Mouse (Mus musculus) lung, embryonic 16.5 days (tissue): ENCODE results near the gene Mzf1. TPM values are rescaled to one million over a fixed set of nuclear protein-coding genes. Genes with fewer than 3 reads are reported as not detected.

Experiments
- ATAC-seq: fragments of 200-750 bp; cut with Nextera tagmentation; 2 replicates; pipeline ENCODE4 v1.8.0; 2017; ENCODE audit warnings: low read depth, mild to moderate bottlenecking, moderate library complexity
- H3K27ac ChIP-seq: fragments of 300-500 bp; sonication (generic); 2 replicates; pipeline ENCODE4 v1.5.1; 2014; ENCODE audit warnings: mild to moderate bottlenecking, control low read depth, low read length
- H3K27me3 ChIP-seq: fragments of 300-500 bp; sonication (generic); 2 replicates; pipeline ENCODE4 v1.6.1; 2014; ENCODE audit warnings: low read depth, low read length, mixed read lengths; ENCODE audit not compliant: control insufficient read depth, insufficient read depth
- H3K36me3 ChIP-seq: fragments of 300-500 bp; sonication (generic); 2 replicates; pipeline ENCODE4 v1.6.1; 2014; ENCODE audit warnings: low read length; ENCODE audit not compliant: control insufficient read depth, insufficient read depth
- H3K4me1 ChIP-seq: fragments of 300-500 bp; sonication (generic); replicated peaks from 2 replicates; pipeline ENCODE4 v1.6.1; 2014; ENCODE audit warnings: low read length, mixed read lengths; ENCODE audit not compliant: control insufficient read depth, insufficient read depth
- H3K4me2 ChIP-seq: fragments of 300-500 bp; sonication (generic); 2 replicates; pipeline ENCODE4 v1.6.1; 2014; ENCODE audit warnings: low read depth, low read length, control low read depth
- H3K4me3 ChIP-seq: fragments of 300-500 bp; sonication (generic); 2 replicates; pipeline ENCODE4 v1.5.1; 2014; ENCODE audit warnings: mild to moderate bottlenecking, low read length, control low read depth
- H3K9ac ChIP-seq: fragments of 300-500 bp; sonication (generic); 2 replicates; pipeline ENCODE4 v1.6.1; 2014; ENCODE audit warnings: low read length, control low read depth
- H3K9me3 ChIP-seq: fragments of 300-500 bp; sonication (generic); 2 replicates; pipeline ENCODE4 v1.6.1; 2016; ENCODE audit warnings: low read length; ENCODE audit not compliant: control insufficient read depth
- WGBS: fragments of 180-500 bp; shearing (Covaris S2); extraction: QIAGEN DNeasy Blood & Tissue Kit; methylation state at CpG from one replicate; pipeline ENCODE4 v1.1.7; 2014; 5-methylcytosine and 5-hydroxymethylcytosine counted together
- polyA plus RNA-seq: library from polyadenylated mRNA; unstranded; fragments of >200 nt; fragmentation: Nextera tagmentation; extraction: Ambion mirVana; gene quantifications from 2 replicates; pipeline ENCODE4 v1.2.1, GENCODE M21; 2015

The Mzf1 gene
- polyA plus RNA-seq, 1 experiment from 2014 or later, result 4.2 TPM

DNA sequence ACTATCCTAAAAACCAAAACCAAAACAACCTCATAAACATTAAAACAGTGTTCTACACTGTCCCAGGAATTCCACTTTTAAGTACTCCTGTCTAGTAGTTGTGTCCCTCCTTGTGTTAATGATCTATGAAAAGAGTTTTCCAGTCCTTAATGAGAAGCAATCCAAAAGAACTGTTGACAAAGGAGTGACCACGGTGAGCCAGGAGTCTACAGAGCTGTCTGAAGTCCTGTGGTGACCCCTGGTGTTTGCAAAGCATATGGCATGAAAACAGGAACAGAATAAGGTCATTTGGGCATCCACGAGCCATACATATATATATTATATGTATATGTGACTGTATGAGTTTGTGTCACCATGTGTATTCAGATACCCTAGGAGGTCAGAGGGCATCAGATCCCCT is 8.5 kb downstream of the Mzf1 start:
- 1% methylated on average over 2 of the region's 2 CpGs for WGBS
- H3K9ac ChIP-seq, result no peak overlapping the region
- ATAC-seq, result peak; percentile 68

DNA sequence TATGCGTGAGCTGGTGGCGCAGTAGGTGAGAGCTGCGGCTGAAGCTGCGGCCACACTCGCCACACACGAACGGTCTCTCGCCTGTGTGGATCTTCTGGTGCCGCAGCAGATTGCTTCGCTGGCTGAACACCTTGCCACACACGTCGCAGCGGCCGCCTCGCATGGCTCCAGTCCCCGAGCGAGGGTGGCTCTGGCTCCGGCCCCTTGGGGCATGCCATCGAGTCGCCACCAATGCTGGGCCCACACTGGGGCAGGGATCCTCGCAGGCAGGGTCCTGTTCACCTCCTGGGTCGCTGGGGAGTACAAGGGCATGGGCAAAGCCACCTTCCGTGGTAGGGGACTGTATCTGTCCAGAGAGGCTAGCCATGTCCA is 10.3 kb downstream of the Mzf1 start:
- Histone ChIP-seq H3K4me3 (peak overlapping the region; percentile 55), H3K27ac (no peak overlapping the region), H3K27me3 (peaks cover 33% of the 10 kb centered on the region), H3K4me1 (peaks cover 14% of the 10 kb centered on the region), H3K9me3 (peaks cover 8% of the 10 kb centered on the region), H3K9ac (peak overlapping the region; percentile 65), H3K4me2 (peak overlapping the region; percentile 93), H3K36me3 (no peaks in the 10 kb centered on the region)
- ATAC-seq, result peak; percentile 8; the same call in 1 of the 2 replicates
- WGBS, result 3% methylated on average over 23 of the region's 23 CpGs

More for the DNA sequence above, 8.5 kb downstream of the Mzf1 start:
- Histone ChIP-seq H3K36me3 (no peaks in the 10 kb centered on the region), H3K4me2 (no peak overlapping the region), H3K27me3 (peaks cover 33% of the 10 kb centered on the region), H3K9me3 (peaks cover 8% of the 10 kb centered on the region), H3K4me3 (no peak overlapping the region), H3K4me1 (peaks cover 13% of the 10 kb centered on the region), H3K27ac (no peak overlapping the region)

DNA sequence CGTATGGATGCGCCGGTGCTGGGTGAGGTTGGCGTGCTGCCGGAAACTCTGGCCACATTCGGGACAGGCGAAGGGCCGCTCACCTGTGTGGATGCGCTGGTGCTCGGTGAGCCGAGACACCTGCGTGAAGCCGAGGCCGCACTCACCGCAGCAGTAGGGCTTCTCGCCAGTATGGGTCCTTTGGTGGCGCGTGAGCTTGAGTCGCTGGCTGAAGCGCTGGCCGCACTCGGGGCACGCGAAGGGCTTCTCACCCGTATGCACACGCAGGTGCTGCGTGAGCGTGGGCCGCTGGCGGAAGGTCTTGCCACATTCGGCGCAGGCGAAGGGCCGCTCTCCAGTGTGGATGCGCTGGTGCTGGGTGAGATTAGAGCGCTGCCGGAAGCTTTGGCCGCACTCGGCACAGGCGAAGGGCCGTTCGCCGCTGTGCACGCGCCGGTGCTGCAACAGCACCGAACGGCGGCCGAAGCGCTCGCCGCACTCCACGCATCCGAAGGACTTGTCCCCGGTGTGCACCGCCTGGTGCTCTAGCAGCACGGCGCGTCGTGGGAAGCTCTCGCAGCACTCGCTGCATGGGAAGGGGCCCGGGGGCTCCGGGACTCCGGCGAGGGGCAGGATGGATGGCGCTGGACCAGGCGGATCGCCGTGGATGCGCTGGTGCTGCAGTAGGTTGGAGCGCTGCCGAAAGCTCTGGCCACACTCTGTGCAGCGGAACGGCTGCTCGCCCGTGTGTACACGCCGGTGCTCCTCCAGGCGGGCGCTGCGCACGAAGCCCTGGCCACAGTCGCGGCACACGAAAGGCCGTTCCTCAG is 10.9 kb downstream of the Mzf1 start:
- 6% methylated on average over 88 of the region's 88 CpGs for WGBS
- peak; percentile 21 for ATAC-seq
- peak overlapping the region; percentile 65 for H3K9ac ChIP-seq

DNA sequence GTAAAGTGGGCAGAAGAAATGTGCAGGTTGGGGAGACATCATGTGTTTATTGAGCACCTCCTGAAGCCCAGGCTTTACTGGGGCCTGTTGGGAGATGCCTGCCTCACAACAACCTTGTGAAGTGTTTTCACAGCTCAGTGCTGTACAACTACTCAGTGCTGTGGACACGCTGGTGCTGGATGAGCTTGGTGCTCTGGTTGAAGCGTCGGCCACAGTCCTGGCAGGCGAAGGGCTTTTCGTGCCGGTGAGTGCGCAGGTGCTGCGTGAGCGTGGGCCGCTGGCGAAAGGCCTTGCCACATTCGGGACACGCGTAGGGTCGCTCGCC is 11.5 kb downstream of the Mzf1 start:
- peak overlapping the region; percentile 65; the same call in 1 of the 2 replicates for H3K9ac ChIP-seq
- peak overlapping the region; percentile 55; the same call in 1 of the 2 replicates for H3K4me3 ChIP-seq
- H3K36me3 ChIP-seq, result no peaks in the 10 kb centered on the region
- peaks cover 20% of the 10 kb centered on the region for H3K4me1 ChIP-seq
- H3K9me3 ChIP-seq, result peaks cover 8% of the 10 kb centered on the region
- no peak overlapping the region for H3K27ac ChIP-seq
- no peak for ATAC-seq
- WGBS, result 46% methylated on average over 16 of the region's 16 CpGs
- peaks cover 33% of the 10 kb centered on the region for H3K27me3 ChIP-seq
- peak overlapping the region; percentile 93; the same call in 1 of the 2 replicates for H3K4me2 ChIP-seq

More for the DNA sequence above, 10.9 kb downstream of the Mzf1 start:
- H3K4me3 ChIP-seq, result peak overlapping the region; percentile 55
- peaks cover 20% of the 10 kb centered on the region for H3K4me1 ChIP-seq
- H3K27ac ChIP-seq, result no peak overlapping the region
- peaks cover 8% of the 10 kb centered on the region for H3K9me3 ChIP-seq
- peak overlapping the region; percentile 93 for H3K4me2 ChIP-seq
- H3K36me3 ChIP-seq, result no peaks in the 10 kb centered on the region
- H3K27me3 ChIP-seq, result peaks cover 33% of the 10 kb centered on the region

DNA sequence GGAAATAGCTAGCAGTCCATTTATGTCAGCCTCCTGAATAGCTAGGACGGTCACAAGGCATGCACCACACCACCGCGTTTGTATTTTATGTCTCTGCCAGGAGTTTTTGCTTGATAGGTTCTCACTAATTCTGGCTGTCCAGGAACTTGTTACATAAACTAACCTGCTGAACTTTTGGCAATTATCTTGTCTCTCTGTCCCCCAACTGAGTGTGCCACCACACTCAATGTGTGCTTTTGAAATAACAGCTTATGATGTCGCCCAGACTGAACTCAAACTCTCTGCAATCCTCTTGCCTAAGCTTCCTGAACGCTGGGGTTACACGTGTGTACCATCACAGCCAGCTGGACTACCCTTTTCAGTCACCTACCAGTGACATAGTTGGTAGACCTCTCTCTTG is 12.1 kb downstream of the Mzf1 start:
- no peak overlapping the region for H3K4me3 ChIP-seq
- no peak overlapping the region for H3K27ac ChIP-seq
- H3K4me1 ChIP-seq, result peaks cover 20% of the 10 kb centered on the region
- H3K36me3 ChIP-seq, result no peaks in the 10 kb centered on the region
- no peak for ATAC-seq
- 73% methylated on average over 6 of the region's 6 CpGs for WGBS
- peaks cover 33% of the 10 kb centered on the region for H3K27me3 ChIP-seq
- no peak overlapping the region for H3K4me2 ChIP-seq
- H3K9ac ChIP-seq, result no peak overlapping the region
- H3K9me3 ChIP-seq, result peaks cover 8% of the 10 kb centered on the region

DNA sequence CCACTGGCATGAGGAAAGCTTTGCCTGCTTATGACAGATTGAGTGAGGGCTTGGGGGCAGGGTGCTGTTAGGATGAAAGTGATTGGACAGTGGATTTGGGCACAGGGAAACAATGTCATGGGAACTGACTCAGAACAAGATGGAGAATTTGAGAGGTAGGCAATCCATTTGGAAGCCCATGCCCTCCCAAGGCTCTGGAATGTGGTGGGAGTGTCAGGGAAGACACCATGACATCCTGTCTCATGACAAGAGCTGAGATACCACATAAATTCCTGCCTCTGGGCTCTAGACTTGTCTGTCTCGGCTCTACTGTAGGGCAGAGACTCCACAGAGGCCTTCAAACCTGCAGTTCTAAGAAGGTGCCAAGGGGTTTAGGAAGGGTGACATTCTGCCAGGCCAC is 13.3 kb downstream of the Mzf1 start:
- H3K4me1 ChIP-seq, result peaks cover 27% of the 10 kb centered on the region
- H3K27me3 ChIP-seq, result peaks cover 33% of the 10 kb centered on the region
- no peak overlapping the region for H3K9ac ChIP-seq
- no peak for ATAC-seq
- H3K9me3 ChIP-seq, result peaks cover 8% of the 10 kb centered on the region
- H3K27ac ChIP-seq, result no peak overlapping the region
- H3K4me2 ChIP-seq, result no peak overlapping the region
- 47% methylated on average over 1 of the region's 1 CpGs for WGBS
- no peak overlapping the region for H3K4me3 ChIP-seq
- H3K36me3 ChIP-seq, result peaks cover 2% of the 10 kb centered on the region; the same call in 1 of the 2 replicates

DNA sequence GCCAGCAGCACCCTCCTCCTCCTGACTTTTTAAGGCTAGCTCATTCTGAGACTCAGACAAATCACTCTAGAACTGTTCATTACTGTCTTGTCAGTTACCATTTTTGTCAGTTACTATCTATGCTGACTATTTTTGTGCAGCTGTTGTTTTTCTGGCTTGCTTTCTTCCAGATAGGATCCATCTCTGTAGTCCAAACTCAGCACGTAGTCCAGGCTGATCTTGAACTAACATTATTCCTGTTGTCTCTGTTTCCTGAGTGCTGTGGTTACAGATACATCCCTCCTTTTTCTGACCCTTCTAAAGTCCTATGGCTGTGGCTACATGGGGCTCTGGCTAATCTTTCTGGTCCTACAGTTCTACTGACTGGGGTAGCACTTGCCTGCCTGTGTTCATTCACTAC is 15.4 kb downstream of the Mzf1 start:
- H3K4me1 ChIP-seq, result peaks cover 29% of the 10 kb centered on the region
- no peak overlapping the region for H3K27ac ChIP-seq
- 68% methylated on average over 1 of the region's 1 CpGs for WGBS
- peak overlapping the region; percentile 97 for H3K9ac ChIP-seq
- H3K27me3 ChIP-seq, result peaks cover 21% of the 10 kb centered on the region
- peaks cover 14% of the 10 kb centered on the region for H3K36me3 ChIP-seq
- no peak for ATAC-seq
- H3K4me3 ChIP-seq, result peak overlapping the region; percentile 83; the same call in 1 of the 2 replicates
- H3K4me2 ChIP-seq, result peak overlapping the region; percentile 91
- H3K9me3 ChIP-seq, result peaks cover 8% of the 10 kb centered on the region

DNA sequence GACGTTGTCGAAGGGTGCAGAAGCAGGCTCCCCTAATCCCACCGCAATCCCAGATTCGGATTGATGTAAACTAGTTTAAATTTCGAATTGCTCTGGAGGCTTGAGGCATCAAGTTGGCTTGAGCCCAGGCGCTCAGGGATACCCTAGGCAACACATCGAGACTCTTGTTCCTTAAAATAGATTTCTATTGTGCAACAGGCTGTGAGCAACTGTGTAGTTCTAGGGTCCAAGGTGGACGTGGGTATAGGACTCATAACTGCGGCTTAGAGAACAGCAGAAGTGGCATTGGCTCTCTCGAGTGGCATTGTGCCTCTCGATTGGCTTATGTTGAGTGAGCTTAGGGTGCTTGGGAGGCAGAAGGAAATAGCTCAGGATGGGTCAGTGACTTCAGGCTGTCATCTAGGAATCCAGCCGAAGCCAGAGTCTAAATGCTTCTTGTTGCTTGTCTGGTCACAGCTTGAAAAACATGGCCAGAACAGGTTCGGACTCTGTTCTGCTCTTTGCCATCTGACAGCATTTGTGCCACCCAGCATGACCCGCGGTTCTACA is 15.9 kb downstream of the Mzf1 start:
- peaks cover 14% of the 10 kb centered on the region for H3K36me3 ChIP-seq
- H3K9me3 ChIP-seq, result peaks cover 8% of the 10 kb centered on the region
- H3K27me3 ChIP-seq, result peaks cover 16% of the 10 kb centered on the region
- peak overlapping the region; percentile 91 for H3K4me2 ChIP-seq
- H3K9ac ChIP-seq, result peak overlapping the region; percentile 97
- peak overlapping the region; percentile 100 for H3K27ac ChIP-seq
- WGBS, result 13% methylated on average over 15 of the region's 15 CpGs
- peak overlapping the region; percentile 83 for H3K4me3 ChIP-seq
- ATAC-seq, result no peak
- H3K4me1 ChIP-seq, result peaks cover 27% of the 10 kb centered on the region

DNA sequence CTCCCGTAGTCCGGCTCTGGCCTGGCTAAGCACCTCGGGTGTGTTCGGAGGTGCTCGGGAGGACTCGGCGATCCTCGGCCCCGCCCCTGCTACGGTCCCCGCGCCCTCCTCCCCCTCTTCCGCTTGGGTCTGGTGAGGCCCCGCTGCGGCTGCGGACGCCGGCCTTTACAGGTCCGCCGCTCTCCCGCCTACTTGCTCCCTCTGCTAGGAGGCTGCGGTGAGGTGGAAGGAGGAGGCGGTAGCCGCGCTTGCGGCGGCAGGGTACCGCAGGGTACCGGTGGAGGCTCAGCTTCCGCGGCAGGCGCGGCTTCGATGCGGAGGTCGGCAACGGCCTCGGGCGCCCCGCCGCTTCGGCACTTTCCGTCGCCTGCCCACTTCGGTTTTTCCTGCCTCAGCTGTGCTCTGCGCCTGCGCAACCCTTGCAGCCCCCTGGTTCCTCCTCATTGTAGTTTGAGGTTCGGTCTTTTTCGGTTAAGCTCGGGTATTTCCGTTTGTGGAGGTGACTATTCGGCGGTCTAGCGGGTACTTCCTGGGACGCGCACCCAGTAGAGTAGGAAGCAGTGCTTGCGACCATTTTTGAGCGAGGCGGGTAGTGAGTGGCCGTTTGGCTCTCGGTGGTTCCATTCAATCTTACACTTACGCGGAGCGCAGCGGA is 16.5 kb downstream of the Mzf1 start, which contains the start of gene Ube2m:
Ube2m (minus strand) TSS at position 375 of the 655 bp plus-strand sequence.
- peaks cover 14% of the 10 kb centered on the region for H3K36me3 ChIP-seq
- WGBS, result under 1% methylated on average over 56 of the region's 65 CpGs
- H3K4me3 ChIP-seq, result peak within 1 kb of the TSS; percentile 83
- peak within 1 kb of the TSS; percentile 91 for H3K4me2 ChIP-seq
- H3K9me3 ChIP-seq, result peaks cover 3% of the 10 kb centered on the region
- peak within 1 kb of the TSS; percentile 100 for H3K27ac ChIP-seq
- ATAC-seq, result peak; percentile 94
- H3K9ac ChIP-seq, result peak within 1 kb of the TSS; percentile 97
- H3K27me3 ChIP-seq, result peaks cover 10% of the 10 kb centered on the region
- peaks cover 27% of the 10 kb centered on the region for H3K4me1 ChIP-seq
